Mouse (Mus musculus) hematopoietic stem cell, adult 5-6 weeks (primary cell): ENCODE measurements around the gene Mtch1. TPM values are rescaled to one million over a fixed set of nuclear protein-coding genes. Genes with fewer than 3 reads are reported as not detected.
"Not testable (repeated sequence)": the region's sequence is repeated elsewhere in the genome, so short reads cannot be mapped to it uniquely, and the experiment has no call there.

Experiments used
- ATAC-seq, 2 experiments: fragments of 125-278 bp in 1 of 2; replicated peaks in 1 of 2; 2 replicates each; pipeline ENCODE4 v1.8.0; 2016 to 2017; ENCODE audit warnings: inconsistent platforms in 2 of 2, mild to moderate bottlenecking in 2 of 2, moderate number of reproducible peaks in 2 of 2, low read depth in 1 of 2, moderate TSS enrichment in 1 of 2; ENCODE audit not compliant: low FRiP score in 2 of 2, poor library complexity in 2 of 2, severe bottlenecking in 2 of 2, insufficient read depth in 1 of 2, low TSS enrichment in 1 of 2
- total RNA-seq: library from RNA; stranded (forward); fragments of 172-1452, 232-1000 nt; gene quantifications from 2 replicates; pipeline ENCODE4 v1.2.3, GENCODE M21; 2017

Mtch1 gene
- total RNA-seq, 1 experiment from 2014 or later, result 60.6 TPM

GRCm38 (mm10) chr17:29370984-29371723 is 23.4 kb upstream of the Mtch1 start:
- peak; percentile 86 to 88 for ATAC-seq

- ATAC-seq, result no peak
Observed at GRCm38 (mm10) chr17:29368726-29369125, 21.0 kb upstream of the Mtch1 start.

- no peak for ATAC-seq
Observed at GRCm38 (mm10) chr17:29365105-29365621, 17.4 kb upstream of the Mtch1 start.

GRCm38 (mm10) chr17:29363109-29363508 is 15.4 kb upstream of the Mtch1 start:
- ATAC-seq, result no peak

GRCm38 (mm10) chr17:29361982-29362691 is 14.4 kb upstream of the Mtch1 start:
- peak; percentile 23 to 25; a peak in 2 of 4 replicates for ATAC-seq

GRCm38 (mm10) chr17:29360761-29361221 is 13.1 kb upstream of the Mtch1 start, which contains the start of gene Fgd2:
Gene Fgd2 (plus strand): TSS chr17:29360914.
- peak; percentile 82 for ATAC-seq

- ATAC-seq, result no peak
Observed at GRCm38 (mm10) chr17:29358928-29359327, 11.2 kb upstream of the Mtch1 start.

GRCm38 (mm10) chr17:29356882-29357281 is 9.1 kb upstream of the Mtch1 start:
- ATAC-seq, result no peak

- ATAC-seq, result no peak
Observed at GRCm38 (mm10) chr17:29356479-29356856, 8.7 kb upstream of the Mtch1 start.

- no peak for ATAC-seq
Observed at GRCm38 (mm10) chr17:29355841-29356478, 8.2 kb upstream of the Mtch1 start.

GRCm38 (mm10) chr17:29355461-29355840 is 7.7 kb upstream of the Mtch1 start:
- no peak for ATAC-seq

GRCm38 (mm10) chr17:29351056-29351455 is 3.3 kb upstream of the Mtch1 start:
- ATAC-seq, result not testable (repeated sequence)

GRCm38 (mm10) chr17:29348996-29349395 is 1.3 kb upstream of the Mtch1 start:
- no peak for ATAC-seq

- no peak for ATAC-seq
Observed at GRCm38 (mm10) chr17:29347126-29347644, 549 bp downstream of the Mtch1 start.

GRCm38 (mm10) chr17:29346496-29347125 is 1.1 kb downstream of the Mtch1 start:
- ATAC-seq, result no peak

- ATAC-seq, result no peak
Observed at GRCm38 (mm10) chr17:29345272-29345671, 2.5 kb downstream of the Mtch1 start.

- no peak for ATAC-seq
Observed at GRCm38 (mm10) chr17:29343241-29343640, 4.5 kb downstream of the Mtch1 start.
